Mouse (Mus musculus): ENCODE data around the gene Lrch3.
"Not testable (repeated sequence)": the region's sequence is repeated elsewhere in the genome, so short reads cannot be mapped to it uniquely, and the experiment has no call there.

Lrch3 gene

GRCm38 (mm10) chr16:33005216-33005615 is 91.3 kb downstream of the Lrch3 start:
- DNase-seq = no peak

GRCm38 (mm10) chr16:33006888-33007287 is 93.0 kb downstream of the Lrch3 start:
- no peak for DNase-seq

DNA sequence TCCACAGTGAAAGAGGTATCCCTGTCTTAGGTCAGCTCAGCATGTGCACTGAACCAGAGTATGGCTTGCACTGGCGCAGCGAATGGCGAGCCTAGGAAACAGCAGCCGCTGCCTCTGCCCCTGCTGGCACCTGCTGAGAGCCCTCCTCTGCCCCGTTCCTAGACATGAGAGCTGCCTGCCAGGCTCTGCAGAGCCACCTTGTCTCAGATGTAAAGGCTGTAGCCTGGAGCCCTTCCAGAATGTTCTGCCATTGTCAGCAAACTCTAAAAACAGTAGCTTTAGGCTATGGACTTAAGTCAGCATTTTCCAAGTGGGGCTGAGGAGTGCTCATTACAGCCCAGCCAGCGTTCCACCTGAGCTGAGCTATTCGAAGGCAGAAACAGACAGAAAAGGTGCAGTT is 93.5 kb downstream of the Lrch3 start:
- DNase-seq = peak; percentile 58 to 64

DNA sequence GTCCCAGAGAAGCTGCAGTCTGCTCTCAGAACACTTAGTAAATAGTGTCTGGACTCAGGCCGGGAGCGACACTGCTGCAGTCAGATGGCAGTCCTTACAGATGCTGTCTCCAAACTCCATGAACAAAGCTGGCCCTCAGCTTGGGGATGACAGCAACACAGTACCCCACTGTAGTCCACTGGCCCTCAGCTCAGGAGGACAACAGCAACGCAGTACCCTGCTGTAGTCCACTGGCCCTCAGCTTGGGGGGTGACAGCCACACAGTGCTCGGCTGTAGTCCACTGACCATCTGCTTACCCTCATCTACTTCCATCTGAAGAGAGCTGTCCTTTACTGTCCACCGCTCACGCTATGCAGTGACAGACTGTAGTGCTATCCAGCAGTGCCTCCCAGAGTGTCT is 96.3 kb downstream of the Lrch3 start:
- DNase-seq = no peak

DNA sequence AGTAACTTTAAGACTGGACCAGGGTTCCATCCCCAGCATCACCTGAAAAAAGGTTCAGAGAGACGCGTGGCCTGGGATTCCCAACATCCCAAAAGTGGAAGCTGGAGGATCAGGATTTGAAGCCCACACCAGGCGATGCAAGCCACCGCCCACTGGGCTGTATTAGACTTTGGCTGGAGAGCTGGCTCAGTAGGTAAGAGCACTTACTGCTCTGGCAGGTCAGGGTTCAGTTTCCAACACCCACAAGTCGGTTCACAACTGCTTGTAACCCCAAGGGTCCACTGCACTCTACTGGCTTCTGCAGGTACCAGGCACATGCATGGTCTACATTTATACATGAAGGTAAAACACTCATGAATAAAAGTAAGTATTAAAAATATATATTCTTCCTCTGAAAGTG is 99.9 kb downstream of the Lrch3 start:
- DNase-seq = peak; percentile 55 to 63

GRCm38 (mm10) chr16:33014921-33015320 is 101.0 kb downstream of the Lrch3 start:
- peak; percentile 70 to 73 for DNase-seq

GRCm38 (mm10) chr16:33015396-33015907 is 101.6 kb downstream of the Lrch3 start:
- DNase-seq = no peak

- DNase-seq = no peak
These were observed 102.1 kb downstream of the Lrch3 start for GRCm38 (mm10) chr16:33015986-33016385.

DNA sequence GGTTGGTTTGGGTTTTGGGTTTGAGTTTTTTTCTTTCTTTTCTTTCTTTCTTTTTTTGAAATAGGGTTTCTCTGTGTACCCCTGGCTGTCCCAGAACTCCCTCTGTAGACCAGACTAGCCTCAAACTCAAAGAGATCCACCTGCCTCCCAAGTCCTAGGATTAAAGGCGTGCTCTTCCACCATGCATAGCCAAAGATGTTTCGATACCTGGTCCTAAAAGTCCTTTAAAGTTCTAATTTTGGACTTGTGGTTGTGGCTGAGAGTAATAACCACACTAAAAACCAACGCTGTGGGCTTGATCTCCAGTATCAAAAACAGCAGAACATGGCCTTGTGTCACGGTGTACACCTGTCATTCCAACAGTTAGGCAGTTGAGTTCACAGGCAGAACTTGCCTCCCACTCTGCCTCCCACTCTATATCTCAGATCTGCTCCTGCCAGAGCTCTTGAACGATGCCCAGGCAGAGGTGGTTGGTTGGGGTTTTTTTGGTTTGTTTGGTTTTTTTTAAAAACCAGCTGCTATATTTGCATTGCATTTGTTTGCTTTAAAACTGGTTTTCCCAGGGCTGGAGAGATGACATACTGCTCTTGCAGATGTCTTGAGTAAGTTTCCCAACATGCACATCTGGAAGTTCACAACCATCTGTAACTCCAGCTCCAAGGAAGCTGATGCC is 103.9 kb downstream of the Lrch3 start:
- no peak for DNase-seq

GRCm38 (mm10) chr16:33019117-33019770 is 105.3 kb downstream of the Lrch3 start:
- peak; percentile 72 for DNase-seq

DNA sequence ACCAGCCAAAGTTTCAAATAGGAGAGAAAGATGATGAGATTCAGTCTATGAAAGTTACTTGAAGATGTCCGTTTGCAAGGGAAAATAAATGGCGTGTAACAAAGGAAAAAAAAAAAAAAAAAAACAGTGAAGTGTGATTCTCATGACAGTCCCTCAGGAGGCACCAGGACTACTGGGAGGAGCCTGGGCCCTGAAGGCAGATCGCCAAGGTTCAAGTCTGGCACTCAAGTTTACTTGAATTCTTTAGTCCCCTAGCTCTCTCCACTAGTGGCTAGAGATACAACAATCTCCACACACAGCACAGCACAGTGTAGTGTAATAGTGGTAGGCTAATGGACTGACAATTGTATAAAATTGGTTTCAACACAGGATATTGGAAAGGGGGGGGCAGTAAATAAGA is 107.5 kb downstream of the Lrch3 start:
- peak; percentile 48 to 76 for DNase-seq

DNA sequence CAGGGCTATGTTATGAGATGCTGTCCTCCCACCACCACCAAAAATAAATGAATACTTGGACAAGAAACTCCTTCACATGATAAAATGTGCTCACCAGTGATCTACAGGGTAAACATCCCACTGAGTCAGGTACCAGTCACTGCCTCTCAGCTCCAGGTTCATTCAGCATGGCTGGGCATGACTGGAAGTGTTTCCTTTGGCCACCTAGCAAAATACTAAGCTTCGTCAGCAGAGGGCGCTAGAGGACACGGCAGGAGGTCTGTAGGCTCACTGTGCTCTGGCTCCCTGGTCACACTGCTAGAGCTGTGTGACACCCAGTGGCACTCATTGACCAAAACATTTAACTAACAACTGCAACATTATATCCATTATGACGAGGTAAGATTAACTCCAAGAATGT is 109.8 kb downstream of the Lrch3 start:
- peak; percentile 88 to 95 for DNase-seq

DNA sequence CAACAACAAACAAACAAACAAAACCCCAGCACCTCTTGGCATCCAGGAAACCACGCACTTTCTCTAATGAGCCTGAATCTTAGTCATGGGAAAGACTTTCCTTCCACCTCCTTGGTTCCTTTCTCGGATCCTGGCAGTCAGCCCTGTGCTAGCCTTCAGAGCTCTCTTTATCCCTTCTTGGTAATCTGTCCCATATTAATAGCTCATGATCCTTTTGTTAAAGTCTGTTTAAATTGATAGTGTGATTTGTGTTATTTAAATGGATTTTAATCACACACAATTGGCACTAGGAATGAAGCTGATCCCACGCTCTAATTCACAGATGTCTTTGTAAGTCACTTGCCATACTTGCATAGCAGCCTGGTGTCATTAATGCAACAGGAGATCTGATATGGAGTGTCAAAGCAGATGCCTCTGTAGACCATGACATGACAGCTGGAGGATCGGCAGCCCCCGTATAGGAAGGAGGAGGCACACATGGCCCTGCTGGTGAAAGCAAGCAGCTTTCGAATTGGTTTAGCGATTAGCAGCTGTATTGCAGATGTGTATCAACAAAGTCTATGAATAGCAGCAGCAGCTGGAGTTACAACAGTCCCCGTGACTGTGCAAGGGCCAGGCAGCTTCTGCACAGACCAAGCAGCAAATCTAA is 110.7 kb downstream of the Lrch3 start:
- no peak for DNase-seq

DNA sequence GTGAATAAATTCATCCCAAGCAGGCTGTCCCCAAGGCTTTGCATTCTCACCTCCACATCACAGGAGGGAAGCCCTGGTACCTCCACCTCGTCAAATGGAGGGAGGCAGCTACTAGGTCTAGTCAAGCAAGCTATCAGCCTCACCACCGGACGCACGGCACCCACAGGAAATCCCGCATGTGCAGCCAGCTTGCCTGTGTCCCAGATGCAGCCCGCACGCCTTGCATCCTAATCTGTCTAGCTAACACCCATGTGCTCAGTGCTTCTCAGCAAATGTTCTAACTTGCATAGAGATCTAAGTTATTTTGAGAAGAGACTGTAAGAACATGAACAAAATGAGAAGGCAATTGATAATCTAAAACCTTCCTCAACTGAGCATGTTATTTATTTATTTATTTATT is 112.5 kb downstream of the Lrch3 start:
- no peak for DNase-seq

DNA sequence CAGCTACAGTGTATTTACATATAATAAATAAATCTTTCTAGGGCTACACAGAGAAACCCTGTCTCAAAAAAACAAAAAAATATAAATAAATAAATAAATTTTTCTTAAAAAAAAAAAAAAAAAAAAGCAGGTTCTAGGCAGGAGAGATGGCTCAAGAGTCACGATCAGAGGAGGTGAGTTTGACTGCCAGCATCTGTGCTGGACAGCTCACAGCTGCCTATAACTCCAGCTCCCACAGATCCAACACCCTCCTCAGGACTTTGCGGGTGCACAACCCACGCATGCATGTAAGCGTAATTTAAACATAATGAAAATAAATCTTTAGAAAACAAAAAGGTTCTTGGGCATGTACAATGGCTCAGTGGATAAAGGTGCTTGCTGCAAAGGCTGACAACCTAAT is 122.1 kb downstream of the Lrch3 start:
- no peak for DNase-seq

DNA sequence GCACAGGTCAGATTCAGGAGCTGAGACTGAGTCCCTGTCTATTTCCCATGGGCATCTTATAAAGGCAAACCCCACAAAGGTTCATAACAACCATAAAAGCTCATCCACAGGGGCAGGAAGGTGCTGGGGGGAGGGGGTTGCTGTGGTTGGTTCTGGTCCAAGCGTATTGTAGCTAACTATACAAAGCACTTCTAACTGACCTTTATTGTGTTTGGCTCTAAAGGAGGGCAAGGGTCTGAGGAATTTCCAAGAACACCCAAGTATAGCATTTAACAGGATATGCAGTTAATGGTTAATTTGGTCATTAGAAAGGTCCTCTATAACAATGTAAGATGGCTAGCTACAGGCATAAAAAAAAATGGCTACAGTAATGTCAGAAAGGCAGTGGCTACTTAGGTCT is 128.8 kb downstream of the Lrch3 start:
- no peak for DNase-seq

GRCm38 (mm10) chr16:33043268-33043667 is 129.4 kb downstream of the Lrch3 start:
- no peak for DNase-seq

GRCm38 (mm10) chr16:33048004-33048403 is 134.1 kb downstream of the Lrch3 start:
- DNase-seq = no peak

GRCm38 (mm10) chr16:33048686-33049085 is 134.8 kb downstream of the Lrch3 start:
- DNase-seq = no peak

DNA sequence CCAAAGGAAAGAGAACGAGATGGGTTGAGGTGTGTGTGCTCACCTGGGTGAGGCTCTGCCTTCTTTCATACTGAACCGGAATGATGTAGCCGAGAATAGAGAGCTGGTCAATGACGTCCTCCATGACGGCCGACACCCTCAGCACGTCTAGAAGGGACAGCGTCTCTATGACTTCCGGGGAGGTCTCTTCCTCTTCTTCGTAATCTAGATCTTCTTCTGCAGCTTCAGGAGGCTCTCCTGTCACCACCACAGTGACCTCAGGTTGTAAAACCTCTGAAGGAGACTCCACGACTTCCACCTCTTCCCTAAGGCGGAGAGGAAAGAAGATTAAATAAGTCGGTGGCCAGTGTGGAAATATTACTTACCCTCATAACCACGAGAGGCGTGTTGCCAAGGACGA is 135.9 kb downstream of the Lrch3 start:
- no peak for DNase-seq

DNA sequence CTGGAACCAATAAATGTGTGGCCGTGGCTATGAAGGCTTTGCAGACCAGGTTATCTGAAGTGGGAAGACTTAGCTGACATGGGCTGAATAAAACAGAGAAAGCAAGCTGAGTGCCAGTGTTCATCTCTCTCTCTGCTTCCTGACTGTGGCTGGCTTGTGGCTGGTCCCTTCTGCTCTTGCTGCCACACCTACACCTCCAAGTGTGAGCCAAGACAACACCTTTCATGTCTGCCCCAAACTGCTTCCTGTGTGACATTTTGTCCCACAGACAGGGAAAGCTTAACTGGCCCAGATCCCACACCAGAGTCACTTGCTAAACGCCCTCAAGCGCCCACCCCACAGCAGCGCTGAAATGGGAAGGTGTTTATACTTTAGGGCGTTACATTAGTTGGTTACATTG is 139.2 kb downstream of the Lrch3 start:
- DNase-seq = no peak

- not testable (repeated sequence) for DNase-seq
These were observed 141.0 kb downstream of the Lrch3 start for GRCm38 (mm10) chr16:33054927-33055326.

DNA sequence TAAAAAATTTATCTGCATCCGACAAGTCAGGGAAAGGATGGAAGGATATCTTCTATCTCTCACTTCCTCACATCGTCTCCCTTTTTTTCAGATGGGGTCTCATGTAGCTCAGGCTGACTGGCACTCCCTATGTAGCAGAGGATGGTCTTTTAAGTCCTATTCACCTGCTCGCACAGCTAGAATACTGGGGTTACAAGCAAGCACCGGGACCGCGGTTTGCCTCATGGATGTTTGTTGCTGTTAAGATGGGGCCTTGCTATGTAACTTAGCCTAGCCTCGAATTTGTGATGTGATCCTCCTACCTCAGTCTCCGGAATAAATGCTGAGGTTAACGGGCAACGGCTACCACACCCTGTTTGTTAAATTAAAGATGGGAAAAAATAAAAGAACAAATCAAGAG is 141.8 kb downstream of the Lrch3 start:
- DNase-seq = no peak

All from kidney, postnatal 36 days (tissue).